Comparison of ENCODE assay signal across 8 mouse cellular contexts in the genomic region with DNA sequence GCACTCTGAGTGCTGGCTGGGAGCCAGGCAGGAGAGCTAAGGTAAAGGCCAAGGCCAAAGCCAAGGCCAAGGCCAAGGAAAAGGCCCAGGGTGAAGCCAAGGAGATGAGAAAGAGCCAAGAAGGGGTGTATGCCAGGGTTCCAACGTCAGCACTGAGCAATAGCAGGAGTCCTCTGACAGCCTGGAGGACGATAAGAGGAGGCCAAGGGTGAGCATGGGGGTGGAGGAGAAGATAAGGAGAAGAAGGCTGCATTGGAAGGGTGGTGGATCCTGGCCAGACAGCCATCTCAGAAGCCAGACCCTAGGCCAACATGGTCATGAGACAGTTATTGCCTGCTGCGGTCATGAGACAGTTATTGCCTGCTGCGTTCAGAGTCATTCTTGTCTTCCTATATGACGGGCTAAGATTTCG. TPM values are rescaled to one million over a fixed set of nuclear protein-coding genes. Genes with fewer than 3 reads are reported as not detected.
DNase-seq lines count a peak whose midpoint lies in the region; ATAC-seq and TF ChIP-seq lines count a peak whose summit lies in the region.

No protein-coding gene starts in this region.

- intact Hi-C loops in heart, postnatal 14 days (cut with DNase I): no loop called here
- intact Hi-C loops in gastrocnemius, postnatal 14 days (cut with DNase I; ENCODE audit: low total_unique reads): no loop called here

- 81% methylated on average over 6 of the region's 6 CpGs for WGBS in spleen, adult 2 months
- 89% methylated on average over 6 of the region's 6 CpGs for WGBS in hindbrain, embryonic 11.5 days

- H3K9ac ChIP-seq in hindbrain, embryonic 11.5 days (ENCODE audit: low read depth, low read length): no peak overlapping the region

- no peak overlapping the region for H3K4me3 ChIP-seq in spleen, adult 2 months (ENCODE audit: extremely low read depth, insufficient read depth, insufficient read length)
- no peak overlapping the region for H3K4me3 ChIP-seq in hindbrain, embryonic 11.5 days (ENCODE audit: low read depth, low read length)

- peaks cover 12% of the 10 kb centered on the region; the same call in 1 of the 2 replicates for H3K4me1 ChIP-seq in spleen, adult 2 months (ENCODE audit: control insufficient read depth, insufficient read depth, insufficient read length)
- no peaks in the 10 kb centered on the region; the same call in 1 of the 2 replicates for H3K4me1 ChIP-seq in hindbrain, embryonic 11.5 days (replicated peaks; ENCODE audit: control insufficient read depth, insufficient read depth, low read length)

- no peak overlapping the region for H3K4me2 ChIP-seq in hindbrain, embryonic 11.5 days (replicated peaks; ENCODE audit: low read depth, low read length)

- peak; percentile 21 for DNase-seq in kidney, postnatal 10 days
- DNase-seq in kidney, adult 9 months: no peak
- peak; percentile 47 for DNase-seq in c-Kit-positive CD71-negative TER-119-negative erythroid progenitor cells, embryonic 14.5 days (ENCODE audit: low read depth)
- DNase-seq in heart, postnatal 14 days: peak; percentile 42 to 46
- DNase-seq in spleen, adult 2 months (ENCODE audit: low read depth in 1 of 2, low spot score in 2 of 2): no peak
- no peak for DNase-seq in frontal cortex, postnatal 14 days (ENCODE audit: low spot score in 2 of 2)
- DNase-seq in hindbrain, embryonic 11.5 days (ENCODE audit: low spot score): no peak
- DNase-seq in gastrocnemius, postnatal 14 days: no peak

- no peaks in the 10 kb centered on the region for H3K36me3 ChIP-seq in spleen, adult 2 months (ENCODE audit: control insufficient read depth, insufficient read depth, low read length)
- H3K36me3 ChIP-seq in hindbrain, embryonic 11.5 days (ENCODE audit: control insufficient read depth, insufficient read depth, low read length): no peaks in the 10 kb centered on the region

- no peak for ATAC-seq in hindbrain, embryonic 11.5 days (ENCODE audit: low FRiP score)

- TF ChIP-seq POLR2A in spleen, adult 2 months (IDR thresholded peaks at IDR 0.05; ENCODE audit: low read depth, low read length): no peak

- H3K9me3 ChIP-seq in hindbrain, embryonic 11.5 days (ENCODE audit: control insufficient read depth, low read length): no peaks in the 10 kb centered on the region

- peak overlapping the region; percentile 55; the same call in 1 of the 2 replicates for H3K27ac ChIP-seq in spleen, adult 2 months (ENCODE audit: insufficient read depth, low read length)
- H3K27ac ChIP-seq in hindbrain, embryonic 11.5 days (ENCODE audit: low read depth, low read length): no peak overlapping the region

- no peak for TF ChIP-seq CTCF in spleen, adult 2 months (IDR thresholded peaks at IDR 0.05; ENCODE audit: extremely low read depth, insufficient read depth, insufficient read length, insufficient replicate concordance)

- no peaks in the 10 kb centered on the region for H3K27me3 ChIP-seq in spleen, adult 2 months (ENCODE audit: control insufficient read depth, insufficient read depth, low read length)
- no peaks in the 10 kb centered on the region for H3K27me3 ChIP-seq in hindbrain, embryonic 11.5 days (ENCODE audit: control insufficient read depth, insufficient read depth, low read length)

RNA-seq across cellular contexts. Expression of gene Prkar2b, which starts 43.4 kb away (rescaled TPM):
- 10 to 100 TPM in 1 of 2 experiments, 1 to 10 TPM in 1; 3.8 to 13.1 TPM for total RNA-seq in heart, postnatal 14 days (2021)
- polyA plus RNA-seq in spleen, adult 2 months (2012; rRNA removed): 9.1 and 12.6 TPM in 2 replicates
- 75.5 and 80.6 TPM in 2 replicates for polyA plus RNA-seq in hindbrain, embryonic 11.5 days (2014; fragmentation: Nextera tagmentation; extraction: Ambion mirVana)
- 1 to 10 TPM; 2.0 to 3.1 TPM for total RNA-seq in gastrocnemius, postnatal 14 days (2021)

Comparison
In these comparisons a context has a peak if more than half of its experiments do, and no peak if none do; other contexts are left out.
1. DNase-seq: peak in kidney, postnatal 10 days (single experiment), c-Kit-positive CD71-negative TER-119-negative erythroid progenitor cells, embryonic 14.5 days (single experiment) and heart, postnatal 14 days (2 of 2); none in kidney, adult 9 months (single experiment), spleen, adult 2 months (0 of 2), frontal cortex, postnatal 14 days (0 of 2), hindbrain, embryonic 11.5 days (single experiment) and gastrocnemius, postnatal 14 days (single experiment).